Mouse (Mus musculus) small intestine, adult 2 months (tissue): ENCODE results near the gene Isg20l2.

ENCODE experiments used
- CTCF ChIP-seq: fragments of 200-500 bp; IDR thresholded peaks from 2 replicates; pipeline ENCODE4 v1.5.1; 2012; ENCODE audit warnings: low read depth, mild to moderate bottlenecking, control low read depth, inconsistent platforms, low read length, moderate library complexity, mixed read lengths; ENCODE audit not compliant: insufficient replicate concordance, insufficient read length; ENCODE audit errors: extremely low read depth
- POLR2A ChIP-seq: fragments of 200-500 bp; IDR thresholded peaks from 2 replicates; pipeline ENCODE4 v1.6.1; 2012; ENCODE audit warnings: low read depth, mild to moderate bottlenecking, control low read depth, inconsistent platforms, low read length, moderate library complexity

DNA sequence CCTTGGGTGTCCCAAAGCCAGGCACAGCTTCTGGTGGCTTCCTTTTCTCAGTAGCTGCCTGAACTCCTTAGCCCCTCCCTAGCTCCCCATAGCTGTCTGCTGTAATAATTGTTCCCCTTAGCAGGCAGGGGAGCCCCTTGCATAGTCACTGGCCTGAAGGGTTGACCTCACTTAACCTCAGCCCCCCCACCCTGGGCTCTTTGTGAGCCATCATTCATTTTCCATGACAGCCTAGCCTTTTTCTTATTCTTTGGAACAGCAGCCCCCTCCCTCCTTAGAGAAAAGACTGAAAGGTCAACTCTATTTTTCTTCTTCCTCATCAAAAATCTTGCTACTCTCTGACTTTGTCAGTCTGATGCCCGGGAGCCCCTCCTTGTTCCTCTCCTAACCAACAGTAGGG lies 28.9 kb downstream of the Isg20l2 start:
- TF ChIP-seq POLR2A (no peak), CTCF (no peak)
